Mouse (Mus musculus) lung, postnatal 0 days (tissue): ENCODE data around the gene Tbl1xr1. TPM values are rescaled to one million over a fixed set of nuclear protein-coding genes. Genes with fewer than 3 reads are reported as not detected.
A peak's percentile ranks its signal among the peaks of the same experiment; 100 is the strongest.

Source experiments
- ATAC-seq: fragments of 200-750 bp; cut with Nextera tagmentation; 2 replicates; pipeline ENCODE4 v1.8.0; 2017; ENCODE audit warnings: moderate library complexity
- DNase-seq: peaks from one replicate; pipeline ENCODE4 v3.0.0-alpha.2; 2016; ENCODE audit warnings: low spot score
- H3K27ac ChIP-seq: fragments of 300-500 bp; sonication (generic); 2 replicates; pipeline ENCODE4 v1.5.1; 2014; ENCODE audit warnings: antibody characterized with exemption, mild to moderate bottlenecking, low read length, mixed read lengths
- H3K27me3 ChIP-seq: fragments of 300-500 bp; sonication (generic); replicated peaks from 2 replicates; pipeline ENCODE4 v1.6.1; 2014; ENCODE audit warnings: low read length, mixed read lengths; ENCODE audit not compliant: insufficient read depth
- H3K36me3 ChIP-seq: fragments of 300-500 bp; sonication (generic); 2 replicates; pipeline ENCODE4 v1.6.1; 2014; ENCODE audit warnings: low read length, mixed read lengths; ENCODE audit not compliant: insufficient read depth
- H3K4me1 ChIP-seq: fragments of 300-500 bp; sonication (generic); 2 replicates; pipeline ENCODE4 v1.6.1; 2014; ENCODE audit warnings: antibody characterized with exemption, low read depth, low read length, mixed read lengths; ENCODE audit not compliant: insufficient read depth
- H3K4me2 ChIP-seq: fragments of 300-500 bp; sonication (generic); replicated peaks from 2 replicates; pipeline ENCODE4 v1.6.1; 2014; ENCODE audit warnings: low read depth, mild to moderate bottlenecking, low read length, moderate library complexity, mixed read lengths
- H3K4me3 ChIP-seq: fragments of 300-500 bp; sonication (generic); 2 replicates; pipeline ENCODE4 v1.5.1; 2014; ENCODE audit warnings: low read depth, low read length
- H3K9ac ChIP-seq: fragments of 300-500 bp; sonication (generic); replicated peaks from 2 replicates; pipeline ENCODE4 v1.6.1; 2014; ENCODE audit warnings: low read depth, mild to moderate bottlenecking
- H3K9me3 ChIP-seq: fragments of 300-500 bp; sonication (generic); 2 replicates; pipeline ENCODE4 v1.6.1; 2016; ENCODE audit warnings: low read length, mixed read lengths
- CTCF ChIP-seq: IDR thresholded peaks from 2 replicates; pipeline ENCODE4 v1.5.1; 2016; ENCODE audit warnings: antibody characterized with exemption, mild to moderate bottlenecking
- EP300 ChIP-seq: IDR thresholded peaks from 2 replicates; pipeline ENCODE4 v1.6.1; 2016; ENCODE audit warnings: antibody characterized with exemption, mild to moderate bottlenecking, control low read depth
- WGBS: fragments of 180-500 bp; shearing (Covaris S2); extraction: QIAGEN DNeasy Blood & Tissue Kit; methylation state at CpG from one replicate; pipeline ENCODE4 v1.1.7; 2014; 5-methylcytosine and 5-hydroxymethylcytosine counted together
- polyA plus RNA-seq: library from polyadenylated mRNA; unstranded; fragments of >200 nt; fragmentation: Nextera tagmentation; extraction: Ambion mirVana; gene quantifications from 2 replicates; pipeline ENCODE4 v1.2.1, GENCODE M21; 2015

The Tbl1xr1 gene
- polyA plus RNA-seq, 1 experiment from 2014 or later, result 9.6 TPM

DNA sequence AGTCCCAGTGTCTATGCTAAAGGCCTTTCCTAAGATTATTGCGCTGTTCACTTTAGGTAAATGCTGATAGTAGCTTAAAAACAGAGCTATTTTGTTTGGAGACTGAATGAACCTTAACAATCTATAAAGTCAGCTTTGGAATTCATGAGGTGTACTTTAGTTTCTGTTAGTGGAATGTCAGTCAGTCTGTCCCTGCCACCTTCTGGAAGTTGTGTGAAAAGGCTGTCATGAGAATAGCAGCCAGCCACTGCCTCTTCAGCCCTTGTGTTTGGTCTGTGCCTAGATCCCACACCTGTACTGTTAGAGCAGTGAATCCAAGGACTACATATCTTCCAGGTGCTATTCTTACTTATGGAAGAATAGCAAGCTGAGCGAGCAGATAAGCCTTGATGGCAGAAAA lies 67.8 kb downstream of the Tbl1xr1 start:
- DNase-seq (peak; percentile 60), ATAC-seq (peak; percentile 52; the same call in 1 of the 2 replicates)
- H3K4me1 ChIP-seq, result no peaks in the 10 kb centered on the region
- 81% methylated on average over 2 of the region's 2 CpGs for WGBS
- no peak overlapping the region for H3K9ac ChIP-seq
- H3K27ac ChIP-seq, result no peak overlapping the region
- no peaks in the 10 kb centered on the region for H3K27me3 ChIP-seq
- no peaks in the 10 kb centered on the region for H3K9me3 ChIP-seq
- H3K4me3 ChIP-seq, result no peak overlapping the region
- no peaks in the 10 kb centered on the region for H3K36me3 ChIP-seq
- TF ChIP-seq EP300 (no peak), CTCF (peak; percentile 68)
- no peak overlapping the region for H3K4me2 ChIP-seq

DNA sequence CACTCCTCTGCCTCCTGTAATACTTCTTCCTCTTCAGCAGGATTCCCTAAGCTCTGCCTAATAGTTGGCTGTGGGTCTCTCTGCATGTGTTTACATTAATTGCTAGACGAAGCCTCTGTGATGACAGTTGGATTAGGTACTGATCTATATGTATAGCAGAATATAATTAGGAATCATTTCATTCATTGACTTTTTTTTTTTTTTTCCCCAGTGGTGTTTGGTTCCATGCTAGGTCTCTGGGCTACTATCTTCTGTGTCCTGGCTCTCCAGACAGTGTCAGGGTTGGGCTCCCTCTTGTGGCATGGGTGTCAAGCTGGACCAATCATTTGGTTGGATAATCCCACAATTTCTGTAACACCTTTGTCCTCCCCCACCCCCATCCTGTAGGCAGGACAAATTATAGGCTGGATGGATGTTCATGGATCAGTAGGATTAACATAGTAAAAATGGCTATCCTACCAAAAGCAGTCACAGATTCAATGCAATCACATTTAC lies 71.0 kb downstream of the Tbl1xr1 start:
- no peak for ATAC-seq
- Histone ChIP-seq H3K9ac (no peak overlapping the region), H3K4me1 (no peaks in the 10 kb centered on the region)

DNA sequence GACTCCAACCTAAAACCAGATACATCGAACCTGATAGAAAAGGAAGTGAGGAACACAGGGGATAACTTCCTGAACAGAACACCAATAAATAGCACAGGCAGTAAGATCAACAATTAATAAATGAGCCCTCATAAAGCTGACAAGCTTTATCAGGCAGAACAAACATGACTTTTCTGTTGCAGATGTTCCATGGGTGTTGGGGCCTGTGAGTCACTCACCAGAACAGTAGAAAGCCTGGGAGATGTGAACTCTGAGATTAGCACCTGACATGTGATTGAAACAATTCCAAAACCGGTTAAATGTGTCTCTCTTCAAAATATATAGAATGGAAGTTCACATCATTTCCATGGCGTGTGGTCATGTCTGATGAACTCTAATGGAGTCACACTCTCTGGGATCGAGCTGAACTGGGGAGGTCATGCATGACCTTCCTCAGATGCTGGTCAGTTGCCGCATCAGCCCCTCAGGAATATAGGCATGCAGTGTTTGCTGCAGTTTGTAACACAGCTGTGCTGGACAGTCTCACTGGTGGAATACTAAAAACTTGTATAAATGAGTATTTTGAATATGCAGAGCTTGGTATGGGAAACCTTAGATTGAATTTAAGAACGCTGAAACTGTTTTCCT lies 72.0 kb downstream of the Tbl1xr1 start:
- no peak overlapping the region for H3K4me3 ChIP-seq
- TF ChIP-seq CTCF (no peak), EP300 (no peak)
- 84% methylated on average over 6 of the region's 6 CpGs for WGBS
- no peak overlapping the region for H3K9ac ChIP-seq
- H3K36me3 ChIP-seq, result no peaks in the 10 kb centered on the region
- H3K9me3 ChIP-seq, result no peaks in the 10 kb centered on the region
- H3K4me1 ChIP-seq, result no peaks in the 10 kb centered on the region
- DNase-seq (no peak), ATAC-seq (no peak)
- H3K27me3 ChIP-seq, result no peaks in the 10 kb centered on the region
- H3K4me2 ChIP-seq, result no peak overlapping the region
- no peak overlapping the region for H3K27ac ChIP-seq

More for the DNA sequence above, 71.0 kb downstream of the Tbl1xr1 start:
- peak; percentile 55 for TF ChIP-seq CTCF
- no peak for TF ChIP-seq EP300
- no peaks in the 10 kb centered on the region for H3K27me3 ChIP-seq
- H3K4me2 ChIP-seq, result no peak overlapping the region
- no peak overlapping the region for H3K4me3 ChIP-seq
- H3K27ac ChIP-seq, result no peak overlapping the region
- DNase-seq, result no peak
- WGBS, result 54% methylated on average over 1 of the region's 1 CpGs
- H3K36me3 ChIP-seq, result no peaks in the 10 kb centered on the region
- H3K9me3 ChIP-seq, result no peaks in the 10 kb centered on the region

DNA sequence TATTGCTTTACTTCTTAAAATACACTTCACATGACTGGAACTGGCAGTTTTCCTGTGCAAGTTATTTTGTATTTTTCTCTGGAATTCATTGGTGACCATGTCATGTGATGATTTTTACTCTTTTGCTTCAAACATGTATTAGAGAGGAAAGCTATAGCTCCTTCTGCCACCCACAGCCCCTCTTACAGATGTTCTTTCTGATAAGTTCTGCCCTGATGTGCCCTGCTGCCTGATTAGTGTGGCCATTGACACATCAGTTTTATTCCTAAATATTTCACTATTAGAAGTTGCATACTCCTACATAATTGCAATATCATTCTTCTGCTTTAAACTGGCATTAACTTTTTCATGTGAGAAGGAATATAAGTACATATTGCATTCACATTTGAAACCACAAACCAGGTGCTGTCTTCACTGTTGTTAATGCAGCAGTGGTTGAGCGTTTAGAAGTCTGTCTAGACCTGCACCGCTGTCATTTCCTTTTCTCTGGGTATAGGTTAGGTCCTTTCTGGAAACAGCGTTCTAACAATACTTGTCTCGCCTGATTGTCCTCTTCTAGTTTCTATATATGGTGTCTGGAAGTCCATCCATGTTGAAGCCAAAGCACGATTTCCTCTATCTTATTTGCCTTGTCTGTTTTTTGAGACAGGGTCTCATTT lies 74.5 kb downstream of the Tbl1xr1 start:
- TF ChIP-seq EP300 (no peak), CTCF (no peak)
- no peak overlapping the region for H3K27ac ChIP-seq
- H3K9me3 ChIP-seq, result no peaks in the 10 kb centered on the region
- H3K9ac ChIP-seq, result no peak overlapping the region
- H3K27me3 ChIP-seq, result no peaks in the 10 kb centered on the region
- ATAC-seq (no peak), DNase-seq (no peak)
- no peak overlapping the region for H3K4me2 ChIP-seq
- WGBS, result 85% methylated on average over 5 of the region's 5 CpGs
- no peaks in the 10 kb centered on the region for H3K36me3 ChIP-seq
- no peaks in the 10 kb centered on the region for H3K4me1 ChIP-seq
- H3K4me3 ChIP-seq, result no peak overlapping the region

DNA sequence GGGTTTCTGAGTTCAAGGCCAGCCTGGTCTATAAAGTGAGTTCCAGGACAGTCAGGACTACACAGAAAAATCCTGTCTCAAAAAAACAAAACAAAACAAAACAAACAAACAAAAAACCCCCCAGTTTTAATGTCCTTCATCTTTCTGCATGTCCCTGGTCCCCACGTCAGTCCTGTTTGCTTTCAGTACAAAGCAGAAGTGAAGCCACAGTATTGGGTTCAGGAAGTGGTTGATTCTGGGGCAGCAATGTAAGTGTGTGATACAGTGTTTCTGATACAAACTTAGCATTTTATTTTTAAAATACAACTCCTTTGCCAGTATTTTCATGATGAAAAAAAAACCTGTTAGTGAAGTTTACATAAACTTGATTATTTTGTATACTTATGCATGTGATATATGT lies 76.3 kb downstream of the Tbl1xr1 start:
- DNase-seq (no peak), ATAC-seq (no peak)
- no peaks in the 10 kb centered on the region for H3K9me3 ChIP-seq
- no peaks in the 10 kb centered on the region for H3K36me3 ChIP-seq
- no peak for TF ChIP-seq CTCF
- no peak for TF ChIP-seq EP300
- no peaks in the 10 kb centered on the region for H3K4me1 ChIP-seq
- H3K9ac ChIP-seq, result no peak overlapping the region
- H3K4me3 ChIP-seq, result no peak overlapping the region
- H3K27ac ChIP-seq, result no peak overlapping the region
- no peaks in the 10 kb centered on the region for H3K27me3 ChIP-seq
- no peak overlapping the region for H3K4me2 ChIP-seq
- WGBS, result 81% methylated on average over 1 of the region's 1 CpGs

DNA sequence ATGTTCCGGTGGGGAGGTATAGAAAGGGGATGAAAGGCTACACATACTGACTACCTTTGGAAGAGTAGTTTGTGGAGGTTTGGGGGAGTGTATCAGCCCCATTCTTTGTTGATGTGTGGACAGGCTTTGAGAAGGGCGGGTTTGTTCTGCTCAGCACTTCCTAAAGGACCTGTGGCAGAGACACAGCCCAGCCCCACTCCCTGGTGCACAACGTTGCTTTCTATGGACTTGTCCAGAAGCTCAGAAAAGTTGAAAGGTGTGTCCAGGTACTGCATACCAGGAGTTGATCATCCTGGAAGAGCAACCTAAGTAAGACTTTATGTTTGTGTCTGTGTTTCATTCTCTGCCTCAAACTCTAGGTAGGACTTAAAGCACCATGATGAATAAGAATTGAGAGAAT lies 78.1 kb downstream of the Tbl1xr1 start:
- DNase-seq (no peak), ATAC-seq (no peak)
- Histone ChIP-seq H3K36me3 (no peaks in the 10 kb centered on the region), H3K4me1 (no peaks in the 10 kb centered on the region), H3K27me3 (no peaks in the 10 kb centered on the region), H3K4me2 (no peak overlapping the region), H3K9me3 (no peaks in the 10 kb centered on the region), H3K9ac (no peak overlapping the region), H3K27ac (no peak overlapping the region), H3K4me3 (no peak overlapping the region)
- WGBS, result 93% methylated on average over 3 of the region's 3 CpGs
- TF ChIP-seq EP300, result no peak
- no peak for TF ChIP-seq CTCF
